Mouse (Mus musculus) CD4-positive, CD25-positive, alpha-beta regulatory T cell, adult 2 months (primary cell): ENCODE measurements around the gene Cttnbp2nl.

Experiments used
- DNase-seq: peaks from one replicate; pipeline ENCODE4 v3.0.0-alpha.2; 2012; ENCODE audit warnings: low read depth, low spot score

Gene Cttnbp2nl

GRCm38 (mm10) chr3:104965070-104965855, 87.7 kb downstream of the Cttnbp2nl start:
- no peak for DNase-seq

- DNase-seq: peak; percentile 65
Measured at GRCm38 (mm10) chr3:104963331-104964276, 89.3 kb downstream of the Cttnbp2nl start.

GRCm38 (mm10) chr3:104962866-104963265, 90.1 kb downstream of the Cttnbp2nl start:
- peak; percentile 10 for DNase-seq

GRCm38 (mm10) chr3:104962141-104962611, 90.8 kb downstream of the Cttnbp2nl start:
- DNase-seq: peak; percentile 25

DNA sequence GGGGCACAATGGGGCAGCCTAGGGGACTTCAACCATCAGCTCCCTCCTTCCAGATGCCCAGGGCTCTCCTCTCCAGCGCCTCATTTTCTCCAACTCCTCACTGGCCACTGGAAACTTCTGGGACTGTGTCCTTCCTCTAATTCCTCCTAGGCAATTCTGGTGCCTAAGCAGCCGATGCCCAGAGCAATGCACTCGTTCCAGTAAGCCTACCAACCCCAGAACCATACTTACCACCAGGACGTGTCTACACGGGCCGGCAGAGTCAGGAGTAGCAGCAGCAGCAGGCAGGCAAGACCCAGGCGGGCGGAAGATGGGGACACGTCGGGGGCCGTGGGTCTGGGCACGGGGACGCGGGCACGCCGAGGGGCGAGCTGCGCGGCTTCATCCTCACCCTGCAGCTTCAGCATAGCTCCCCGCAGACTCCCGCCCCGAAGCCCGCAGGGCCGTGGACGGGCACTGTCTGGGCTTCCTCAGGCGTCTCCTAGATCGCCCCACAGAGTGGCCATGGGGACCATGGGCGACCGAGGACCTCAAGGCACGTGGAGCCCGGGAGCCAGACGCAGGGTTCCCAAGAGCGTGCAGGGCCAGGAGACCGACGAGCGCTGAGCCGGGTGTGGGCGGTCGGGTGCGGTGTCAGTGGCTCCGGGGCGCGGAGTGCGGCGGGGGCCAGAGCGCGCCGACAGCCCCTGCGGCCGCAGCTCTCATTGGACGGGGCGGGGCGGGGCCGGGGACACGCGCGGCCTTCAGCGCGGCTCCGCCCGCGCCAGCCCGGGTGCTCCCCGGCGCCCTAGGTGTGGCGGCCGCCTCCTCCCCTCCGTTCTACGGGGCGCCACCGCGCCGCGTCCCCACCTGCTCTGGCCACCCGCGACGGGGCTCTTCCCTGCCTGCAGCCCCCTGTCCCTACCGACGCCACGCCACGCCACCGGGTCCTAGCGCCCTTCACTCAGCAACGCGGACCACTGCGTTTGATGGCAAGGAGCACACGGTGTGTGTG, 91.6 kb downstream of the Cttnbp2nl start, which contains the start of gene Wnt2b:
Wnt2b (minus strand) TSS at position 856 of the 994 bp plus-strand sequence.
- peak; percentile 46 for DNase-seq

- no peak for DNase-seq
Measured at GRCm38 (mm10) chr3:104960026-104961000, 92.6 kb downstream of the Cttnbp2nl start.

- DNase-seq: no peak
Measured at GRCm38 (mm10) chr3:104956131-104956581, 96.8 kb downstream of the Cttnbp2nl start.

GRCm38 (mm10) chr3:104954551-104954950, 98.4 kb downstream of the Cttnbp2nl start:
- DNase-seq: no peak

DNA sequence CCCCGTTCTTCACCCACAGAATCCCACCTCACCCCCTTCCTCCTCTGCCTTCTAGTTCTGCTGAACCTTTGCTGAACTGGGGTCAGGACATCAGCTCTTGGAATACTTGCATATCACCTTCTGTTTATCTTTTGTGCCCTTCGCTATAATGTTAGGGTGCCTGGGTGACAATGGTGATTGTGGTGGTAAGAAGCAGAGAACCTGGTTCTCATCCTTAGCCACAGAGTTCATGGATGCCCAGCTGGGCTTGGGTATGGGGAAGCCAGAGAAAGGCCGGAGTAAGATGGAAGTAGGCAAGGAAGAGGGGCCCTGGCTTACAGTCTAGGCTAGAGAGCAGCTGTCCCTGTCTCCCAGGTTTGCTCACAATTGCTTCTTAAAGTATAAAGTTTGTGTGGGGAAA, 98.8 kb downstream of the Cttnbp2nl start:
- no peak for DNase-seq

GRCm38 (mm10) chr3:104952891-104953670, 99.9 kb downstream of the Cttnbp2nl start:
- DNase-seq: no peak
